Mouse (Mus musculus): ENCODE results near the gene Rgs8.

Gene Rgs8

GRCm38 (mm10) chr1:153747861-153748530 lies 95.2 kb downstream of the Rgs8 start:
- DNase-seq = no peak

- DNase-seq = no peak
Measured at GRCm38 (mm10) chr1:153748549-153748948, 95.7 kb downstream of the Rgs8 start.

GRCm38 (mm10) chr1:153749211-153749801 lies 96.5 kb downstream of the Rgs8 start, which contains the start of gene Rnasel:
Gene Rnasel, plus strand, starts transcription at chr1:153749426.
- DNase-seq = no peak
